Mouse (Mus musculus): Measurements from ENCODE around the gene Ism1. TPM values are rescaled to one million over a fixed set of nuclear protein-coding genes. Genes with fewer than 3 reads are reported as not detected.

The Ism1 gene
- polyA plus RNA-seq, 1 experiment: 2.9 TPM

DNA sequence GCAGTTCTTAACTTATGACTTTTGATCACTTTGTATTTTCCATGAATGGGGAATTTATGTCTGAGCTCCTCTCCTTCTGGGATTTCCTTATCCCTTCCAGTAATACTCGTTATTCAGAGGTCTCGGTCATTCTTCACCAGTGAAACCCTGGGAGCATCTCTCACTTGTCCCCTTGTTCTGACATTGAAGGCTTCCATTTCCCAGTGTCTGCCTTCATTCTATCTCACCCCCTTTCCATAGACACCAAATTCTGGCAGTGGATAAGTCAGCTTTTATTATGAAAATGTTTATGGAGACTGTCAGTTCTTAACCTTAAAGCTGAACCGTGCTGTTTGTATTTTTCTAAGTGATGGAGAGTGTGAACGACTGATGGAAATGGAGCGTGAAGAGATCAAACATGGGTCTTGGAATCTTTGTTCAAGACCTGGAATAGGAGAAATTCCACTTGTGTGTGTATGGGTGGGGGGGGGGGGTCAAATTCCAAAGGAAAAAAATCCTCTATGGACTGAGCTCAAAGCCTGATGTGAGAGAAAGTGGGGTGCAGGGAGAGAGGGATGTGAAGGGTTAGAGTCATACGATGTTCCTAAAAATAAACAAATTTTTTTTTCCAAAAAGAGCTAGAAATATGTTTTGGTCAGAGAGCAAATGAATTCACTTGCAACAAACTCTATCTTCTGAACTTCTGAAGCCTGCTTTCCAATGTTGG is 30.4 kb downstream of the Ism1 start:
- no peak overlapping the region for H3K4me3 ChIP-seq (ENCODE audit: insufficient read depth, low read length)

DNA sequence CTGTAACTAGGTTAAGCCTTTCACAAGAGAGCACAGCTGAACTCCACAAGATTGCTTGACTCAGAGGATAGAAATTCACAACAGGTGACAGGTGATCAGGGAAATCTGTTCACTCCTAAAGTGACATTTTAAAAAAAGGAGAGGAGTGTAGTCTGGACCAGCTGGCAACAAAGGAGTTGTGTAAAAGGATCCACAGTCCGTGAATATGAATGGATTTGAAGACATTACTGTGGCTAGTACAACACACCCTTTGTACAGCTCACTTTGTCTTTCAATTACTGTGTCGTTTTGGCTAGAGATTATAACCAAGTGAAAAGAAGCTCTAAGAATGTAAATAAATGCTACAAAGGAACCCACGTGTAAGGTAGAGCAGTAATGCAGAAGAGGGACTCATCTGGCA is 33.7 kb downstream of the Ism1 start:
- no peak overlapping the region for H3K27ac ChIP-seq (ENCODE audit: insufficient read depth, low read length)
- H3K4me3 ChIP-seq (ENCODE audit: insufficient read depth, low read length): no peak overlapping the region
- no peaks in the 10 kb centered on the region for H3K4me1 ChIP-seq (ENCODE audit: control insufficient read depth, insufficient read depth, low read length)
- TF ChIP-seq POLR2A (IDR thresholded peaks at IDR 0.05; ENCODE audit: extremely low read depth, insufficient read depth, low read length): no peak
- no peak for TF ChIP-seq CTCF (IDR thresholded peaks at IDR 0.05; ENCODE audit: extremely low read depth, insufficient read depth, low read length)

More for the DNA sequence above, 30.4 kb downstream of the Ism1 start:
- TF ChIP-seq CTCF (IDR thresholded peaks at IDR 0.05; ENCODE audit: extremely low read depth, insufficient read depth, low read length): no peak
- no peak for TF ChIP-seq POLR2A (IDR thresholded peaks at IDR 0.05; ENCODE audit: extremely low read depth, insufficient read depth, low read length)
- H3K27ac ChIP-seq (ENCODE audit: insufficient read depth, low read length): no peak overlapping the region
- H3K4me1 ChIP-seq (ENCODE audit: control insufficient read depth, insufficient read depth, low read length): no peaks in the 10 kb centered on the region

DNA sequence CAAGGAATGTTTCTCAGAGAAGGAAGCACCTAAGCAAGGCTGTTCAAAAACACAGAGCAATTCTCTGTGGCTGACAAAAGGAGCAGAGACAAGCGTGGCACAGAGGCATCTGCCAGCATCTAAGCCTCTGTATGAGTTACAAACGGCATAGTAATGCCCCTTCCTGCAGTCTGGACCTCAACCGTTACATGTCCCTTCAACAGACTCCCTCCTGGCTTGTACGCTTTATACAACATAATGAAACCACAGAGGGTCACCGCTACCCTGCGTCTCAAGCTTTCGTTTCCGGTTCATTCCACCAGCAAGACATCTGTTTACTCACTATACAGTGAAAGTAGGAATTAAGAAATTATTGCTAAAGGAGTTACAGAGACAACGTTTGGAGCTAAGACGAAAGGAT is 34.1 kb downstream of the Ism1 start:
- no peak overlapping the region for H3K27ac ChIP-seq (ENCODE audit: insufficient read depth, low read length)
- H3K4me3 ChIP-seq (ENCODE audit: insufficient read depth, low read length): no peak overlapping the region
- TF ChIP-seq CTCF (IDR thresholded peaks at IDR 0.05; ENCODE audit: extremely low read depth, insufficient read depth, low read length): no peak
- no peak for TF ChIP-seq POLR2A (IDR thresholded peaks at IDR 0.05; ENCODE audit: extremely low read depth, insufficient read depth, low read length)
- no peaks in the 10 kb centered on the region for H3K4me1 ChIP-seq (ENCODE audit: control insufficient read depth, insufficient read depth, low read length)

- Histone ChIP-seq H3K4me1 (ENCODE audit: control insufficient read depth, insufficient read depth, low read length) (no peaks in the 10 kb centered on the region), H3K27ac (ENCODE audit: insufficient read depth, low read length) (no peak overlapping the region), H3K4me3 (ENCODE audit: insufficient read depth, low read length) (no peak overlapping the region)
- TF ChIP-seq CTCF (IDR thresholded peaks at IDR 0.05; ENCODE audit: extremely low read depth, insufficient read depth, low read length) (no peak), POLR2A (IDR thresholded peaks at IDR 0.05; ENCODE audit: extremely low read depth, insufficient read depth, low read length) (no peak)
Measured at GRCm38 (mm10) chr2:139714206-139714605, 36.2 kb downstream of the Ism1 start.

DNA sequence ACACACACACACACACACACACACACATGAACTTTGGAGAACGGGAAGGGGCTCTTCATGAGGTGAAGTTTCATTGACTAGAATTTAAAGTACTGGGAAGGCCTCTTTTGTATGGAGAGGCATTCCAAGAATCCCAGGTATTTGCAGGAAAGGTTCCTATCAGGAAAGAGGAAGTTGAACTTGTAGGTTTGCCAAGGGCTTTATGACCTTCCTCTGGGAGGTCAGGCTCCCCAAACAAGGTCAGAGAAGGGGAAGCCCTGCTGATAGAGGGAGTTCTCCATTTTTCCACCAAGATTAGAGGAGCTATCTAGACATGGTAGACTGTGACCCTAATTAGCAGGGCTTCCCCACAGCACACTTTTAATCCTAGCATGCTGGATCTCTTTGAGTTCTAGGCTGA is 39.8 kb downstream of the Ism1 start:
- TF ChIP-seq POLR2A (IDR thresholded peaks at IDR 0.05; ENCODE audit: extremely low read depth, insufficient read depth, low read length) (no peak), CTCF (IDR thresholded peaks at IDR 0.05; ENCODE audit: extremely low read depth, insufficient read depth, low read length) (no peak)
- no peak overlapping the region for H3K27ac ChIP-seq (ENCODE audit: insufficient read depth, low read length)
- H3K4me1 ChIP-seq (ENCODE audit: control insufficient read depth, insufficient read depth, low read length): no peaks in the 10 kb centered on the region
- H3K4me3 ChIP-seq (ENCODE audit: insufficient read depth, low read length): no peak overlapping the region

- TF ChIP-seq POLR2A (IDR thresholded peaks at IDR 0.05; ENCODE audit: extremely low read depth, insufficient read depth, low read length) (no peak), CTCF (IDR thresholded peaks at IDR 0.05; ENCODE audit: extremely low read depth, insufficient read depth, low read length) (peak; percentile 64)
- Histone ChIP-seq H3K27ac (ENCODE audit: insufficient read depth, low read length) (no peak overlapping the region), H3K4me3 (ENCODE audit: insufficient read depth, low read length) (no peak overlapping the region), H3K4me1 (ENCODE audit: control insufficient read depth, insufficient read depth, low read length) (no peaks in the 10 kb centered on the region)
Measured at GRCm38 (mm10) chr2:139722700-139723099, 44.7 kb downstream of the Ism1 start.

- Histone ChIP-seq H3K4me3 (ENCODE audit: insufficient read depth, low read length) (no peak overlapping the region), H3K27ac (ENCODE audit: insufficient read depth, low read length) (no peak overlapping the region), H3K4me1 (ENCODE audit: control insufficient read depth, insufficient read depth, low read length) (no peaks in the 10 kb centered on the region)
- TF ChIP-seq POLR2A (IDR thresholded peaks at IDR 0.05; ENCODE audit: extremely low read depth, insufficient read depth, low read length): no peak
- TF ChIP-seq CTCF (IDR thresholded peaks at IDR 0.05; ENCODE audit: extremely low read depth, insufficient read depth, low read length): no peak
Measured at GRCm38 (mm10) chr2:139723304-139723703, 45.3 kb downstream of the Ism1 start.

DNA sequence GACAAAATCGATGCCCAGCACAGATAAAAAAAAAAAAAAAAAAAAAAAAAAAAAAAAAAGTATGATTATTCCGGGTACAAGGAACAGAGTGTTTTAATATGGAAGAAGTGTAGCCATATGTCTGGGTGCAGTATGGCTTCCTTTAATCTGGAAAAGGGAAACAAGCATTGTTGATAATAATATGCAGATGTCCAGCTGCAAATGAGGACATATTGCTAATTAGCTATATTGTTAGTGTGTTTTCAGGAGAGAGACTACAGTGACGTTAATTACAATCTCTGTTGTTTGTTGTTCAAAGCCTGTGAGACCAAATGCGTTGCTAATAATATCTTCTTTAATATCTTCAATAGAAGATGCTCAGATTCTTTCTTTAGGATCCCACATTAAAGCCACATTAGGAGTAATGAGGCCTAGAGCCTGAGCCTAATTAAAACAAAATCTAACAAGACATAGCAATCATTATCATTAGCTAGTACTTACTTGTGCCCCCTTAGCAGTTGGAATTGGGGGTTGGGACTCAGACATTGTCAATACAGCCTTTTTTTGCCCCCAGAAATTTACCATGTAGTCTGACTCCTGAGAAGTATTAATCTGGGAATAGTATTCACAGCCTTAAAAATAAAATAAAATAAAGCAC is 46.3 kb downstream of the Ism1 start:
- Histone ChIP-seq H3K27ac (ENCODE audit: insufficient read depth, low read length) (no peak overlapping the region), H3K4me3 (ENCODE audit: insufficient read depth, low read length) (no peak overlapping the region), H3K4me1 (ENCODE audit: control insufficient read depth, insufficient read depth, low read length) (no peaks in the 10 kb centered on the region)
- TF ChIP-seq CTCF (IDR thresholded peaks at IDR 0.05; ENCODE audit: extremely low read depth, insufficient read depth, low read length) (no peak), POLR2A (IDR thresholded peaks at IDR 0.05; ENCODE audit: extremely low read depth, insufficient read depth, low read length) (no peak)

- H3K4me1 ChIP-seq (ENCODE audit: control insufficient read depth, insufficient read depth, low read length): no peaks in the 10 kb centered on the region
- TF ChIP-seq POLR2A (IDR thresholded peaks at IDR 0.05; ENCODE audit: extremely low read depth, insufficient read depth, low read length) (no peak), CTCF (IDR thresholded peaks at IDR 0.05; ENCODE audit: extremely low read depth, insufficient read depth, low read length) (no peak)
- no peak overlapping the region for H3K27ac ChIP-seq (ENCODE audit: insufficient read depth, low read length)
- H3K4me3 ChIP-seq (ENCODE audit: insufficient read depth, low read length): no peak overlapping the region
Measured at GRCm38 (mm10) chr2:139725328-139725727, 47.4 kb downstream of the Ism1 start.

GRCm38 (mm10) chr2:139728060-139728459 is 50.1 kb downstream of the Ism1 start:
- Histone ChIP-seq H3K4me3 (ENCODE audit: insufficient read depth, low read length) (no peak overlapping the region), H3K4me1 (ENCODE audit: control insufficient read depth, insufficient read depth, low read length) (no peaks in the 10 kb centered on the region), H3K27ac (ENCODE audit: insufficient read depth, low read length) (no peak overlapping the region)
- no peak for TF ChIP-seq POLR2A (IDR thresholded peaks at IDR 0.05; ENCODE audit: extremely low read depth, insufficient read depth, low read length)
- no peak for TF ChIP-seq CTCF (IDR thresholded peaks at IDR 0.05; ENCODE audit: extremely low read depth, insufficient read depth, low read length)

Data from cortical plate, adult 2 months (tissue).